Mouse (Mus musculus): ENCODE data around the gene Pus1.

DNA sequence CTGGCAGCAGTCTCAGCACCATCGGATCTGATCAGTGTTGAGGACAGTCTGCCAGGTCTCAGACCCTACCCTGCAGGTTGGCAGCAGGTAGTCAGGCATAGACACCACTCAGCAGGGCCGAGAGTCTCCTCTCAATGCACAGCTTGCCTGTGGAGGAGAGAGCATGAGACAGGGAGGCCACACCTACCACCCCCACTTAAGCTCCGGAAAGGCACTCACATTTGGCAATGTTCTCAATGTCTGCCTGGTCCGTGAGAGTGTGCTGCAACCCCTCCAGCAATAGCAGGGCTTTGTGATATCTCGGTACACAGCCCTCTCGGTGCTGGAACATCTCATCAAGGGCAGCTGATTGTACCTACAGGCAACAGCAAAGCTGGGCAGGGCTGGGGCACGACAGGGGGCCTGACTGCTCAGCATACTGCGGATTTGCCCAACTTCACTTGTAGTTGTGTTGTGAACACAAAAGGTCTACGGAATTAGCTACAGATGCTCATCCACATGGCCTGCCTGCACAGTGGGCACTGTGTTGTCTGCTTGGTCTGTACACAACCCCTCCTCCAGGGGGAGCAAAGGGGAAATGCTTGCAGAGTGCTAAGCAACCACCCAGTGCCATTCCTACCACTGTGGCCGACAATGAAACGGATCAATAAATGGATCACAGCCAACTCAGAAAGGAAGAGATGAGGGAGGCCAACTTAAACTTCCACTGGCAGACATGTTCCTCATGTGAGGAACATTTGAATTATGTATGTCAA is 5.8 kb upstream of the Pus1 start:
- TF ChIP-seq CTCF (IDR thresholded peaks at IDR 0.05; ENCODE audit: low read depth), result peak; percentile 40
- TF ChIP-seq EP300 (IDR thresholded peaks at IDR 0.05; ENCODE audit: low read depth), result no peak

All from heart, postnatal 0 days (tissue).